In genomic region chr6:124694166-124694955, GRCm38 (mm10) we compare ENCODE assay signal across 8 mouse cellular contexts. TPM values are rescaled to one million over a fixed set of nuclear protein-coding genes. Genes with fewer than 3 reads are reported as not detected.
DNase-seq lines count a peak whose midpoint lies in the region; ATAC-seq and TF ChIP-seq lines count a peak whose summit lies in the region.

No protein-coding gene starts in this region.

- no peak overlapping the region for H3K4me3 ChIP-seq in heart, adult 2 months
- H3K4me3 ChIP-seq in heart, embryonic 11.5 days (ENCODE audit: low read depth, low read length) = no peak overlapping the region
- H3K4me3 ChIP-seq in forebrain, embryonic 16.5 days (replicated peaks; ENCODE audit: low read length) = no peak overlapping the region
- no peak overlapping the region for H3K4me3 ChIP-seq in liver, postnatal 0 days (ENCODE audit: low read depth, low read length)

- WGBS in heart, adult 2 months = 59% methylated on average over 15 of the region's 15 CpGs
- WGBS in heart, embryonic 11.5 days (ENCODE audit: insufficient replicate concordance) = 77% methylated on average over 15 of the region's 15 CpGs
- WGBS in forebrain, embryonic 16.5 days = 66% methylated on average over 15 of the region's 15 CpGs
- 77% methylated on average over 15 of the region's 15 CpGs for WGBS in liver, postnatal 0 days (ENCODE audit: insufficient replicate concordance)

- no peaks in the 10 kb centered on the region for H3K36me3 ChIP-seq in heart, adult 2 months (ENCODE audit: control insufficient read depth, insufficient read depth, low read length)
- H3K36me3 ChIP-seq in heart, embryonic 11.5 days (ENCODE audit: control insufficient read depth, insufficient read depth, low read length) = no peaks in the 10 kb centered on the region
- peaks cover 2% of the 10 kb centered on the region; the same call in 1 of the 2 replicates for H3K36me3 ChIP-seq in forebrain, embryonic 16.5 days (ENCODE audit: control insufficient read depth, insufficient read depth)
- peaks cover 16% of the 10 kb centered on the region for H3K36me3 ChIP-seq in liver, postnatal 0 days (replicated peaks; ENCODE audit: insufficient read depth, low read length)

- H3K9me3 ChIP-seq in heart, embryonic 11.5 days (replicated peaks; ENCODE audit: control insufficient read depth, low read length) = no peaks in the 10 kb centered on the region
- no peaks in the 10 kb centered on the region for H3K9me3 ChIP-seq in forebrain, embryonic 16.5 days (ENCODE audit: control insufficient read depth, low read length)
- no peaks in the 10 kb centered on the region for H3K9me3 ChIP-seq in liver, postnatal 0 days (ENCODE audit: low read length)

- intact Hi-C loops in heart, adult 2 months (cut with DNase I) = no loop called here

- no peak for ATAC-seq in heart, embryonic 11.5 days (replicated peaks; ENCODE audit: insufficient number of reproducible peaks, low FRiP score, low TSS enrichment)
- ATAC-seq in forebrain, embryonic 16.5 days = peak; percentile 88
- peak; percentile 71 for ATAC-seq in liver, postnatal 0 days

- 0 out of 2 replicates have a peak, but pooled peaks have one; percentile 66 for TF ChIP-seq EP300 in heart, adult 2 months (IDR thresholded peaks at IDR 0.05; ENCODE audit: insufficient read depth, low read depth, low read length)
- no peak for TF ChIP-seq EP300 in liver, postnatal 0 days (IDR thresholded peaks at IDR 0.05; ENCODE audit: low read depth)

- H3K27ac ChIP-seq in heart, adult 2 months = peak overlapping the region; percentile 86
- H3K27ac ChIP-seq in heart, embryonic 11.5 days (ENCODE audit: low read depth, low read length) = no peak overlapping the region
- H3K27ac ChIP-seq in forebrain, embryonic 16.5 days (ENCODE audit: low read length) = peak overlapping the region; percentile 52
- peak overlapping the region; percentile 77 for H3K27ac ChIP-seq in liver, postnatal 0 days (ENCODE audit: low read depth)

- no peak for TF ChIP-seq CTCF in heart, adult 2 months (IDR thresholded peaks at IDR 0.05)
- no peak for TF ChIP-seq CTCF in liver, postnatal 0 days (IDR thresholded peaks at IDR 0.05; ENCODE audit: low read depth)

- peaks cover 16% of the 10 kb centered on the region for H3K4me1 ChIP-seq in heart, adult 2 months (ENCODE audit: control insufficient read depth, insufficient read depth, low read length)
- H3K4me1 ChIP-seq in heart, embryonic 11.5 days (ENCODE audit: control insufficient read depth, insufficient read depth, low read length) = no peaks in the 10 kb centered on the region
- H3K4me1 ChIP-seq in forebrain, embryonic 16.5 days (replicated peaks; ENCODE audit: control insufficient read depth, insufficient read depth, low read length) = peaks cover 9% of the 10 kb centered on the region
- peaks cover 21% of the 10 kb centered on the region for H3K4me1 ChIP-seq in liver, postnatal 0 days (ENCODE audit: insufficient read depth)

- DNase-seq in heart, adult 2 months = peak; percentile 73 to 85
- peak; percentile 85 for DNase-seq in T-cell, adult 2 months (ENCODE audit: low spot score)
- DNase-seq in kidney, adult 11 months = peak; percentile 94
- DNase-seq in liver, postnatal 0 days = peak; percentile 77
- DNase-seq in right cerebral cortex, adult 18-20 months = peak; percentile 64
- no peak for DNase-seq in embryo, embryonic 10 days (ENCODE audit: low spot score)

- H3K4me2 ChIP-seq in heart, embryonic 11.5 days = no peak overlapping the region
- H3K4me2 ChIP-seq in forebrain, embryonic 16.5 days (ENCODE audit: low read length) = no peak overlapping the region
- no peak overlapping the region for H3K4me2 ChIP-seq in liver, postnatal 0 days (ENCODE audit: low read depth, low read length)

- no peaks in the 10 kb centered on the region for H3K79me2 ChIP-seq in heart, adult 2 months (replicated peaks; ENCODE audit: control insufficient read depth, insufficient read depth, low read length)

- no peak overlapping the region for H3K9ac ChIP-seq in heart, adult 2 months (ENCODE audit: low read depth, low read length)
- H3K9ac ChIP-seq in heart, embryonic 11.5 days (ENCODE audit: low read depth, low read length) = no peak overlapping the region
- H3K9ac ChIP-seq in forebrain, embryonic 16.5 days (replicated peaks; ENCODE audit: low read depth, low read length) = no peak overlapping the region; the same call in 1 of the 2 replicates
- H3K9ac ChIP-seq in liver, postnatal 0 days (replicated peaks) = 0 out of 2 replicates have a peak overlapping the region, but pooled peaks have one; percentile 36

- H3K27me3 ChIP-seq in heart, adult 2 months (ENCODE audit: control insufficient read depth, insufficient read depth, low read length) = no peaks in the 10 kb centered on the region
- no peaks in the 10 kb centered on the region for H3K27me3 ChIP-seq in heart, embryonic 11.5 days (ENCODE audit: control insufficient read depth, insufficient read depth, low read length)
- no peaks in the 10 kb centered on the region for H3K27me3 ChIP-seq in forebrain, embryonic 16.5 days (replicated peaks; ENCODE audit: control insufficient read depth, insufficient read depth, low read length)
- no peaks in the 10 kb centered on the region for H3K27me3 ChIP-seq in liver, postnatal 0 days (ENCODE audit: insufficient read depth, low read length)

- no peak for TF ChIP-seq POLR2A in heart, adult 2 months (IDR thresholded peaks at IDR 0.05; ENCODE audit: insufficient read depth, low read depth, low read length)

RNA-seq across cellular contexts. Expression of gene Emg1, which starts 17.6 kb away (rescaled TPM):
- total RNA-seq in heart, adult 2 months (2021) = 10 to 100 TPM; 71.4 to 78.8 TPM
- polyA plus RNA-seq in heart, adult 2 months (2012; rRNA removed) = 51.8 and 79.0 TPM in 2 replicates
- 139 and 148 TPM in 2 replicates for polyA plus RNA-seq in heart, embryonic 11.5 days (2014; fragmentation: Nextera tagmentation; extraction: Ambion mirVana)
- polyA plus RNA-seq in forebrain, embryonic 16.5 days (2015; fragmentation: Nextera tagmentation; extraction: Ambion mirVana) = 142 and 150 TPM in 2 replicates
- polyA plus RNA-seq in liver, postnatal 0 days (2015; fragmentation: Nextera tagmentation; extraction: Ambion mirVana) = 93.2 and 96.9 TPM in 2 replicates

RNA-seq across cellular contexts. Expression of gene Phb2, which starts 17.8 kb away (rescaled TPM):
- 100 to 1,000 TPM; 260 to 292 TPM for total RNA-seq in heart, adult 2 months (2021)
- 184 and 200 TPM in 2 replicates for polyA plus RNA-seq in heart, adult 2 months (2012; rRNA removed)
- polyA plus RNA-seq in heart, embryonic 11.5 days (2014; fragmentation: Nextera tagmentation; extraction: Ambion mirVana) = 335 and 336 TPM in 2 replicates
- 250 and 252 TPM in 2 replicates for polyA plus RNA-seq in forebrain, embryonic 16.5 days (2015; fragmentation: Nextera tagmentation; extraction: Ambion mirVana)
- 308 and 318 TPM in 2 replicates for polyA plus RNA-seq in liver, postnatal 0 days (2015; fragmentation: Nextera tagmentation; extraction: Ambion mirVana)

RNA-seq across cellular contexts. Expression of gene Lpcat3, which starts 31.5 kb away (rescaled TPM):
- 10 to 100 TPM; 34.9 to 40.5 TPM for total RNA-seq in heart, adult 2 months (2021)
- 73.4 and 116 TPM in 2 replicates for polyA plus RNA-seq in heart, adult 2 months (2012; rRNA removed)
- 35.5 and 41.1 TPM in 2 replicates for polyA plus RNA-seq in heart, embryonic 11.5 days (2014; fragmentation: Nextera tagmentation; extraction: Ambion mirVana)
- polyA plus RNA-seq in forebrain, embryonic 16.5 days (2015; fragmentation: Nextera tagmentation; extraction: Ambion mirVana) = 35.9 and 36.7 TPM in 2 replicates
- 68.7 and 72.6 TPM in 2 replicates for polyA plus RNA-seq in liver, postnatal 0 days (2015; fragmentation: Nextera tagmentation; extraction: Ambion mirVana)

RNA-seq across cellular contexts. Expression of gene Ptpn6, which starts 44.2 kb away (rescaled TPM):
- 1 to 10 TPM; 3.1 to 4.4 TPM for total RNA-seq in heart, adult 2 months (2021)
- 4.5 and 8.2 TPM in 2 replicates for polyA plus RNA-seq in heart, adult 2 months (2012; rRNA removed)
- 4.8 and 6.9 TPM in 2 replicates for polyA plus RNA-seq in heart, embryonic 11.5 days (2014; fragmentation: Nextera tagmentation; extraction: Ambion mirVana)
- 3.3 and 4.5 TPM in 2 replicates for polyA plus RNA-seq in forebrain, embryonic 16.5 days (2015; fragmentation: Nextera tagmentation; extraction: Ambion mirVana)
- polyA plus RNA-seq in liver, postnatal 0 days (2015; fragmentation: Nextera tagmentation; extraction: Ambion mirVana) = 39.2 and 45.1 TPM in 2 replicates

RNA-seq across cellular contexts. Expression of gene Grcc10, which starts 46.8 kb away (rescaled TPM):
- total RNA-seq in heart, adult 2 months (2021) = 100 to 1,000 TPM; 280 to 314 TPM
- polyA plus RNA-seq in heart, adult 2 months (2012; rRNA removed) = 296 and 328 TPM in 2 replicates
- polyA plus RNA-seq in heart, embryonic 11.5 days (2014; fragmentation: Nextera tagmentation; extraction: Ambion mirVana) = 352 and 380 TPM in 2 replicates
- 614 and 641 TPM in 2 replicates for polyA plus RNA-seq in forebrain, embryonic 16.5 days (2015; fragmentation: Nextera tagmentation; extraction: Ambion mirVana)
- polyA plus RNA-seq in liver, postnatal 0 days (2015; fragmentation: Nextera tagmentation; extraction: Ambion mirVana) = 148 and 157 TPM in 2 replicates
